Mouse (Mus musculus): ENCODE measurements around the gene Klf16. TPM values are rescaled to one million over a fixed set of nuclear protein-coding genes. Genes with fewer than 3 reads are reported as not detected.

Gene Klf16
- polyA plus RNA-seq, 1 experiment from 2014 or later = 4.9 TPM

DNA sequence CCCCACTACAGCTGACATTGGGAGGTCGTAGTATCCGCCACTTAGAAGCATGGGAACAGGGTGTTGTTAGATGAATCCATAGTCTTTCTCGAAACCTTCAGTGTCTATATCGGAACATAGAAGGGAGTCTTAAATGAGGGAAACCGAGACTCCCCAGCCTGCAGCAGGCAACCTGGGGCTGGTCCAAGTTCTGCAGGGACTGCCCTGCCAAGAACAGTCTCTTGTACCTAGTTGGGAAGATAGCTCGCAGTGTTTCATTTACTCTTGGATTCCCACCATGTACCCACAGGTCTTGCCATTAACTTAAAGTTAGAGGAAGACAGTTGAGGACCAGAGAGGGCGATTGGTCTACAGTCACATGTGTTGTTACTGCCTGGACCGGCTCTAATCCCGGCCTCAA, 43.2 kb upstream of the Klf16 start:
- 89% methylated on average over 9 of the region's 9 CpGs for whole genome bisulfite sequencing
- Histone ChIP-seq H3K27me3 (ENCODE audit: control insufficient read depth, insufficient read depth, low read depth, low read length) (no peaks in the 10 kb centered on the region), H3K4me1 (ENCODE audit: control insufficient read depth, insufficient read depth, low read length) (peaks cover 24% of the 10 kb centered on the region), H3K9me3 (replicated peaks; ENCODE audit: control insufficient read depth, low read length, poor library complexity, severe bottlenecking) (no peaks in the 10 kb centered on the region), H3K27ac (ENCODE audit: low read length) (no peak overlapping the region), H3K9ac (ENCODE audit: low read depth, low read length) (no peak overlapping the region), H3K4me2 (ENCODE audit: low read length) (no peak overlapping the region), H3K4me3 (ENCODE audit: low read depth, low read length) (no peak overlapping the region), H3K36me3 (ENCODE audit: control insufficient read depth, insufficient read depth, low read length) (peaks cover 2% of the 10 kb centered on the region; the same call in 1 of the 2 replicates)
- ATAC-seq = no peak

DNA sequence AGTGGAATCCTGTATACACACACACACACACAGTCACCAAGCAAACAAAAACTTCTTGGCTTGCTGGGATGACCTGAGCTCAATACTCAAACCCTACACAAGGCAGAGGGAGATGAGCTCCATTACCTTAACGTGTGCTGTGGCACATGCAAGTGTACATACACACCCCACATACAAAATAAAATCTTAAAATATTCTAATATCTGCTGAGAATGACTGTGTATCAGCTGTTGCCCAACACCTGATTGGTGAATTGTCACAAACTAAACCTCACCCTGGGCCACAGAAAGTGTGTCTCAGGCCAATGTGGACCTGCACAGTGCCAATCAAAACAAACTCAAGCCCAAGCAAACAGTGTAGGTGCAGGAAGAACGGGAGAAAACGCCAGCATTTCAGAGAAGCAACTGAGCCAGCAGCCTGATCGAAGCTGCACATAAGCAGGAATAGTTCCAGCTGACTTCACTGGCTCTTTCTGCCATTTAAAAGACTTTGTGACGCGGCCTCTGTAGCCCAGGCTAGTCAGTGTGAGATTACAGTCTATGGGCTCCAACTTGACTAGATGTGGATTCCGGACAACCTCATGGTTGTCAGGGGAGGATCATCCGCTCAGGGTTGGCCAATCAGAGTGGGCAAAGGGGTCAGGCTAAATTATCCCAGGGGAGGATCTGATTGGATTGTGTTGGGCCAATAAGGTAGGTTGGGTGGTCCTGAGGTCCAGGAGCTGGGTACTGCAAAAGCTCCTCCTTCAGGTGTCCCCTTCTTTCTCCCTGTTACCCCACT, 42.5 kb upstream of the Klf16 start:
- Histone ChIP-seq H3K27me3 (ENCODE audit: control insufficient read depth, insufficient read depth, low read depth, low read length) (no peaks in the 10 kb centered on the region), H3K9me3 (replicated peaks; ENCODE audit: control insufficient read depth, low read length, poor library complexity, severe bottlenecking) (no peaks in the 10 kb centered on the region), H3K9ac (ENCODE audit: low read depth, low read length) (no peak overlapping the region), H3K4me3 (ENCODE audit: low read depth, low read length) (no peak overlapping the region), H3K27ac (ENCODE audit: low read length) (no peak overlapping the region), H3K4me1 (ENCODE audit: control insufficient read depth, insufficient read depth, low read length) (peaks cover 18% of the 10 kb centered on the region), H3K4me2 (ENCODE audit: low read length) (no peak overlapping the region), H3K36me3 (ENCODE audit: control insufficient read depth, insufficient read depth, low read length) (peaks cover 5% of the 10 kb centered on the region)
- ATAC-seq = no peak
- WGBS = 32% methylated on average over 8 of the region's 8 CpGs

DNA sequence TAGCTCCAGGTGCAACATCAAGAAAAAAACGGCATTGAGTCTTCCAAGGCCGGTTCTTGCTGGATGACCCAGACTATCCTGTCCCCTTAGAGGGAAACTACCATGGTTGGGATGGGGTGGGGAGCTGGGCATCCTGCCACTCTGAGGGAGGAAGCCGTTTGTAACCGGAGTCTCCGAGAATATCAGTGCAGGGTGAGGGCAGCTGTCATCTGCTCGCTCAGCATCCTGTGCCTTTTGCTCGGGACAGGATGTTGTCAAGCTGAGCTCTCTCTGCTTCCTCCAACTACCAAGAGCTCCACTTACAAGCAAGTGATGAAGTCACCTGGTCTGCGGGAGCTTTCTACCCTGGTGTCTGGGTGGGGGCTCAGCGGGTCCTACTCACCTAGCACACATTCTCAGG, 41.1 kb upstream of the Klf16 start:
- ATAC-seq = no peak
- 88% methylated on average over 9 of the region's 9 CpGs for WGBS
- no peak overlapping the region for H3K27ac ChIP-seq (ENCODE audit: low read length)
- no peaks in the 10 kb centered on the region for H3K27me3 ChIP-seq (ENCODE audit: control insufficient read depth, insufficient read depth, low read depth, low read length)
- no peak overlapping the region for H3K4me3 ChIP-seq (ENCODE audit: low read depth, low read length)
- peaks cover 11% of the 10 kb centered on the region for H3K36me3 ChIP-seq (ENCODE audit: control insufficient read depth, insufficient read depth, low read length)
- no peaks in the 10 kb centered on the region for H3K9me3 ChIP-seq (replicated peaks; ENCODE audit: control insufficient read depth, low read length, poor library complexity, severe bottlenecking)
- no peak overlapping the region for H3K9ac ChIP-seq (ENCODE audit: low read depth, low read length)
- peaks cover 5% of the 10 kb centered on the region; the same call in 1 of the 2 replicates for H3K4me1 ChIP-seq (ENCODE audit: control insufficient read depth, insufficient read depth, low read length)
- H3K4me2 ChIP-seq (ENCODE audit: low read length) = no peak overlapping the region

DNA sequence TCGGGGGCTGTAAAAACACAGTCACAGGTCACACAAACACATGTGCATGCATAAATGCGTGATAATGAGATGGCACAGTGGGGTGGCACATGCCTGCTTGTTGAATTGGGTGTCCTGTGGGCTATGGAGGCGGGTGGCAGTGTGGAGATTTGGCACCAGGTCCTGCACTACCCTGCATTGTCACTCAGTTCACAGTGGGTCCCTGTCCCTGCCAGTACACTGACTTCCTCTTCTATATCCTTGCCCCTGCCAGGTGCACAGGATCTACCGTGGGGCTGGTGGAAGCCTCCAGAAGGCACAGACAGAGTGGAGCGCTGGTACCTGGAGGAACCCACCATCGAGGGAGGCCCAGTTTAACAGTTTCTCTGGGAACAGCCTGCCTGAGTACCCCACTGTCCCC, 37.2 kb upstream of the Klf16 start:
- Histone ChIP-seq H3K36me3 (ENCODE audit: control insufficient read depth, insufficient read depth, low read length) (peaks cover 14% of the 10 kb centered on the region), H3K9me3 (replicated peaks; ENCODE audit: control insufficient read depth, low read length, poor library complexity, severe bottlenecking) (no peaks in the 10 kb centered on the region), H3K4me2 (ENCODE audit: low read length) (no peak overlapping the region), H3K27ac (ENCODE audit: low read length) (no peak overlapping the region), H3K9ac (ENCODE audit: low read depth, low read length) (no peak overlapping the region), H3K4me1 (ENCODE audit: control insufficient read depth, insufficient read depth, low read length) (no peaks in the 10 kb centered on the region), H3K27me3 (ENCODE audit: control insufficient read depth, insufficient read depth, low read depth, low read length) (no peaks in the 10 kb centered on the region), H3K4me3 (ENCODE audit: low read depth, low read length) (no peak overlapping the region)
- ATAC-seq = no peak
- WGBS = 93% methylated on average over 6 of the region's 6 CpGs

DNA sequence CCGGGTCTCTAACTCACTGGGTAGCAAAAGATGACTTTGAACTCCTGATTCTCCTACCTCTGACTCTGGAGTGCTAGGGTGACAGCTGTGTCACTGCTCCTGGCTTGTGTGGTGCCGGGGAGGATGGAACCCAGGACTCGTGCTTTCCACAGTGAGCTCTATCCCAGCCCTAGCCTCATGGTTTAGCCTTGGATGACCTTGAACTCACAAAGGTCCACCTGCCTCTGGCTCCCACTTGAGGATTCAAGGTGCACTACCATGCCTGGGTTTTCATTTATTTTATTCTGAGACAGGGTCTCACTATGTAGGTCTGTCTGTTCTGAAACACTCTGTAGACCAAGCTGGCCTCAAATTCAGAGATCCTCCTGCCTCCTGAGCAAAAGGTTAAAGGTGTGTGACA, 36.7 kb upstream of the Klf16 start:
- H3K9me3 ChIP-seq (replicated peaks; ENCODE audit: control insufficient read depth, low read length, poor library complexity, severe bottlenecking) = no peaks in the 10 kb centered on the region
- no peak for ATAC-seq
- no peak overlapping the region for H3K4me2 ChIP-seq (ENCODE audit: low read length)
- no peak overlapping the region for H3K4me3 ChIP-seq (ENCODE audit: low read depth, low read length)
- no peaks in the 10 kb centered on the region for H3K4me1 ChIP-seq (ENCODE audit: control insufficient read depth, insufficient read depth, low read length)
- H3K9ac ChIP-seq (ENCODE audit: low read depth, low read length) = no peak overlapping the region
- H3K27ac ChIP-seq (ENCODE audit: low read length) = no peak overlapping the region
- H3K36me3 ChIP-seq (ENCODE audit: control insufficient read depth, insufficient read depth, low read length) = peaks cover 16% of the 10 kb centered on the region
- no peaks in the 10 kb centered on the region for H3K27me3 ChIP-seq (ENCODE audit: control insufficient read depth, insufficient read depth, low read depth, low read length)
- 82% methylated on average over 3 of the region's 3 CpGs for WGBS

DNA sequence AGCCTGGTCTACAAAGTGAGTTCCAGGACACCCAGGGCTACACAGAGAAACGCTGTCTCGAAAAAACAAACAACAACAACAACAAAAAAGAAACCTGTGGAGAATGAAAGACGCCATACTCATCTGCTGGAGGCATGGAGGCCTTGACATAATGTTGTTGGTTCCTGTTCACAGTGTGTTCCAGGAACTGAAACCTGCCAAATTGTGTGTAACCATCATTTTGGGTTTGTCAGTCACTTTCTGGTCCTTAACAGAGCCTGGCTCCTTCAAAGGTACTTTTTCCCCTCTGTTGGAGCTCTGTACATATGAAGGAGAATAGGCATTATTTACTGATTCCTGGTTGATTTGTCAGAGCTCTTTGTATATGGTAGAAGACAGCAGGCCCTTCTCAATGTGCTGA, 34.8 kb upstream of the Klf16 start:
- H3K36me3 ChIP-seq (ENCODE audit: control insufficient read depth, insufficient read depth, low read length) = peaks cover 35% of the 10 kb centered on the region
- H3K27ac ChIP-seq (ENCODE audit: low read length) = no peak overlapping the region
- no peak for ATAC-seq

DNA sequence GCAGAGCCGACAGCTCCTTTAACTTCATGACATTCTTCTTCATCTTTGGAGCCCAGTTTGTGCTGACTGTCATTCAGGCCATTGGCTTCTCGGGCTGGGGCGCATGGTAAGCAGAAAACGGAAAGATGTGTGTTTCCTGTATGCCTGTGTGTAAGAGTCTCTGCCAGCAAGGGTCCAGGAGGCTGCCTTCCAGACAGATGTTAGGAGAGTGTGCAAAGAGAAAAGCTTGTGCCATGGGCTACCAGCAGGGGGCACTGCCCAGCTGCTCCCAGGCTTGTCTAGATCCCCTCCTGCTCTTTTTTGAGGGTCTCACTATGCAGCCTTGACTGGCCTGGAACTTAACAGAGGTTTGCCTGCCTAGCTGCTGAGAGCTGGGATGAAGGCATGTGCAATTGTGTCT, 33.9 kb upstream of the Klf16 start:
- H3K36me3 ChIP-seq (ENCODE audit: control insufficient read depth, insufficient read depth, low read length) = peaks cover 43% of the 10 kb centered on the region
- no peak overlapping the region for H3K9ac ChIP-seq (ENCODE audit: low read depth, low read length)
- H3K27me3 ChIP-seq (ENCODE audit: control insufficient read depth, insufficient read depth, low read depth, low read length) = no peaks in the 10 kb centered on the region
- H3K9me3 ChIP-seq (replicated peaks; ENCODE audit: control insufficient read depth, low read length, poor library complexity, severe bottlenecking) = no peaks in the 10 kb centered on the region
- H3K4me3 ChIP-seq (ENCODE audit: low read depth, low read length) = no peak overlapping the region
- no peak for ATAC-seq
- no peak overlapping the region for H3K4me2 ChIP-seq (ENCODE audit: low read length)
- no peak overlapping the region for H3K27ac ChIP-seq (ENCODE audit: low read length)
- WGBS = 82% methylated on average over 4 of the region's 4 CpGs
- no peaks in the 10 kb centered on the region for H3K4me1 ChIP-seq (ENCODE audit: control insufficient read depth, insufficient read depth, low read length)

More for the DNA sequence above, 34.8 kb upstream of the Klf16 start:
- Histone ChIP-seq H3K4me3 (ENCODE audit: low read depth, low read length) (no peak overlapping the region), H3K9ac (ENCODE audit: low read depth, low read length) (no peak overlapping the region), H3K9me3 (replicated peaks; ENCODE audit: control insufficient read depth, low read length, poor library complexity, severe bottlenecking) (no peaks in the 10 kb centered on the region), H3K27me3 (ENCODE audit: control insufficient read depth, insufficient read depth, low read depth, low read length) (no peaks in the 10 kb centered on the region), H3K4me2 (ENCODE audit: low read length) (no peak overlapping the region), H3K4me1 (ENCODE audit: control insufficient read depth, insufficient read depth, low read length) (no peaks in the 10 kb centered on the region)
- 96% methylated on average over 3 of the region's 3 CpGs for WGBS

DNA sequence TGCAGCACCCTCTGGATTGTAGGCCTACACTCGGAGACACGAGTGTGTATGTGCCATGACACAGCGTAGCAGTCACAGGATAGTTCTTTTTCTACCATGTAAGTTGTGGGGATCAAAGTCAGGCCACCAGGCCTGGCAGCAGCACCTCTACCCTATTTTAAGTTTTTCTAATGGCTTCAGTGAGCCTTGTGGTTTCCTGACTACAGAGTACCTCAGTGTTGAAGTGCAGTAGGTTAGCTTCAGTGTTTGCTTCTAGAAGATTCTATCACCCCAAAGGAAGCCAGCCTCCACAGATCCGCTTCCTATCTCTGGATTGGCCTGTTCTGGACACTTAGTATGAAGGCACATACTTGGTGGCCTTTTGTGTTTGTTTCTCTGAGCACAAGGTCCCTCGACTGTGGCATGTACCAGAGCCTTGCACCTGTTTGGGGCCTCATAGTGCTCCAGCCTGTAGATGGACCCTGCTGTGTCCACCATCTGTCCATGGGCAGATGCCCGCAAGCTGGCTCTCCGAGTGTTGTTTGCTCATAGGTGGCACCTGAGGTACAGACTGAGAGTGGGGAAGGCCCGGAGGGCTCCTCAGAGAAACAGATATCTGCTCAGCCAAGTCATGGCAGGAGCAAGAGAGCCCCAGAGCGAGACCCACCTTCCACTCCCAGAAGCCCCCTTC, 33.1 kb upstream of the Klf16 start:
- Histone ChIP-seq H3K36me3 (ENCODE audit: control insufficient read depth, insufficient read depth, low read length) (peaks cover 41% of the 10 kb centered on the region), H3K27ac (ENCODE audit: low read length) (no peak overlapping the region), H3K4me2 (ENCODE audit: low read length) (no peak overlapping the region), H3K4me1 (ENCODE audit: control insufficient read depth, insufficient read depth, low read length) (no peaks in the 10 kb centered on the region), H3K4me3 (ENCODE audit: low read depth, low read length) (no peak overlapping the region), H3K9ac (ENCODE audit: low read depth, low read length) (0 out of 2 replicates have a peak overlapping the region, but pooled peaks have one; percentile 6), H3K27me3 (ENCODE audit: control insufficient read depth, insufficient read depth, low read depth, low read length) (no peaks in the 10 kb centered on the region), H3K9me3 (replicated peaks; ENCODE audit: control insufficient read depth, low read length, poor library complexity, severe bottlenecking) (no peaks in the 10 kb centered on the region)
- ATAC-seq = no peak
- 93% methylated on average over 9 of the region's 9 CpGs for WGBS

DNA sequence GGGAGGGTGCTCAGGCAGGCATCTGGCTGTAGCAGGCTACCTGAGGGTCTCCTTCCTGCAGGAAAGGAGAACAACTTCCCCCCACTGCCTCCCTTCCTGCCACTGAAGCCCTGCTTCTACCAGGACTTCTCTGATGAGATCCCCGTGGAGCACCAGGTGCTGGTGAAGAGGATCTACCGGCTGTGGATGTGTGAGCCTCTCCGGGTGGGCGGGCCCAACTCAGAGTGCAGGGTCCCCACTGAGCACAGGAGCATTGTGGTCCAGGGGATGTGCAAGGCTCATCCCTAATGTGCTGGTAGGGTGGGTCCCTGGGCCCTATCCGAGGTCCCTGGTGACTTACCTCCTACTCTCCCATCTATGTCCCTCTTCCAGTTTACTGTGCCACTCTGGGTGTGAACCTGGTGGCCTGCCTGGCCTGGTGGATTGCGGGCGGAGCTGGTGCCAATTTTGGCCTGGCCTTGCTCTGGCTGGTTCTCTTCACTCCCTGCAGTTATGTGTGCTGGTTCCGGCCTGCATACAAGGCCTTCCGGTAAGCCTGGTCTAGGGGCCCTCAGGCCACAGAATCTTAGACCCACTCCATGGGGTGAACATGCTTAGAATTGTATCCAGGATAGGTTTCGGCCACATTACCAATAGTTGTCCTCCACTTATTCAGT, 32.3 kb upstream of the Klf16 start:
- H3K4me3 ChIP-seq (ENCODE audit: low read depth, low read length) = no peak overlapping the region
- no peaks in the 10 kb centered on the region for H3K9me3 ChIP-seq (replicated peaks; ENCODE audit: control insufficient read depth, low read length, poor library complexity, severe bottlenecking)
- H3K4me1 ChIP-seq (ENCODE audit: control insufficient read depth, insufficient read depth, low read length) = peaks cover 2% of the 10 kb centered on the region; the same call in 1 of the 2 replicates
- H3K27ac ChIP-seq (ENCODE audit: low read length) = no peak overlapping the region
- no peaks in the 10 kb centered on the region for H3K27me3 ChIP-seq (ENCODE audit: control insufficient read depth, insufficient read depth, low read depth, low read length)
- WGBS = 90% methylated on average over 10 of the region's 10 CpGs
- ATAC-seq = no peak
- no peak overlapping the region for H3K9ac ChIP-seq (ENCODE audit: low read depth, low read length)
- H3K36me3 ChIP-seq (ENCODE audit: control insufficient read depth, insufficient read depth, low read length) = peaks cover 36% of the 10 kb centered on the region
- H3K4me2 ChIP-seq (ENCODE audit: low read length) = no peak overlapping the region
